Mouse (Mus musculus): ENCODE data around the gene Spert. TPM values are rescaled to one million over a fixed set of nuclear protein-coding genes. Genes with fewer than 3 reads are reported as not detected.

Spert gene
- polyA plus RNA-seq, 1 experiment from 2014 or later = not detected

- ATAC-seq (ENCODE audit: low FRiP score) (no peak; the same call in 1 of the 2 replicates), DNase-seq (ENCODE audit: low spot score) (no peak)
- no peak overlapping the region for H3K9ac ChIP-seq (ENCODE audit: low read depth, low read length)
- no peaks in the 10 kb centered on the region for H3K9me3 ChIP-seq (ENCODE audit: control insufficient read depth, low read length)
- no peaks in the 10 kb centered on the region for H3K27me3 ChIP-seq (ENCODE audit: control insufficient read depth, insufficient read depth, low read length)
- H3K4me1 ChIP-seq (replicated peaks; ENCODE audit: control insufficient read depth, insufficient read depth, low read length) = peaks cover 8% of the 10 kb centered on the region
- H3K4me2 ChIP-seq (replicated peaks; ENCODE audit: low read depth, low read length) = no peak overlapping the region
- H3K27ac ChIP-seq (ENCODE audit: low read depth, low read length) = peak overlapping the region; percentile 66
- H3K36me3 ChIP-seq (ENCODE audit: control insufficient read depth, insufficient read depth, low read length) = no peaks in the 10 kb centered on the region
- WGBS = 51% methylated on average over 17 of the region's 17 CpGs
- no peak overlapping the region for H3K4me3 ChIP-seq (ENCODE audit: low read depth, low read length)
These were observed 52.5 kb downstream of the Spert start for GRCm38 (mm10) chr14:75540216-75540995.

- Histone ChIP-seq H3K27me3 (ENCODE audit: control insufficient read depth, insufficient read depth, low read length) (no peaks in the 10 kb centered on the region), H3K4me3 (ENCODE audit: low read depth, low read length) (no peak overlapping the region), H3K4me2 (replicated peaks; ENCODE audit: low read depth, low read length) (no peak overlapping the region), H3K36me3 (ENCODE audit: control insufficient read depth, insufficient read depth, low read length) (no peaks in the 10 kb centered on the region), H3K27ac (ENCODE audit: low read depth, low read length) (no peak overlapping the region), H3K9ac (ENCODE audit: low read depth, low read length) (no peak overlapping the region), H3K9me3 (ENCODE audit: control insufficient read depth, low read length) (no peaks in the 10 kb centered on the region), H3K4me1 (replicated peaks; ENCODE audit: control insufficient read depth, insufficient read depth, low read length) (peaks cover 8% of the 10 kb centered on the region)
- WGBS = 56% methylated on average over 2 of the region's 2 CpGs
- no peak for DNase-seq (ENCODE audit: low spot score)
- ATAC-seq (ENCODE audit: low FRiP score) = no peak
These were observed 53.7 kb downstream of the Spert start for GRCm38 (mm10) chr14:75539205-75539604.

Other genes with a start within 250 kb of the Spert start
- 2.2 and 2.4 TPM in 2 replicates for gene Siah3, start 137.1 kb downstream of the Spert start, polyA plus RNA-seq (2014; fragmentation: Nextera tagmentation; extraction: Ambion mirVana)
- not detected in 2 replicates for gene Erich6b, start 49.1 kb upstream of the Spert start, polyA plus RNA-seq (2014; fragmentation: Nextera tagmentation; extraction: Ambion mirVana)
- 23.2 and 28.2 TPM in 2 replicates for gene Cog3, start 161.4 kb upstream of the Spert start, polyA plus RNA-seq (2014; fragmentation: Nextera tagmentation; extraction: Ambion mirVana)
- 9.3 and 11.3 TPM in 2 replicates for gene Slc25a30, start 193.9 kb upstream of the Spert start, polyA plus RNA-seq (2014; fragmentation: Nextera tagmentation; extraction: Ambion mirVana)